Mouse (Mus musculus) stomach, embryonic 15.5 days (tissue): ENCODE measurements around the gene Wdr82. TPM values are rescaled to one million over a fixed set of nuclear protein-coding genes. Genes with fewer than 3 reads are reported as not detected.

ENCODE experiments used
- ATAC-seq: fragments of 200-750 bp; cut with Nextera tagmentation; 2 replicates; pipeline ENCODE4 v1.8.0; 2017; ENCODE audit warnings: low read depth, moderate number of reproducible peaks, moderate TSS enrichment; ENCODE audit not compliant: insufficient read depth, low FRiP score
- H3K27ac ChIP-seq: fragments of 300-500 bp; sonication (generic); 2 replicates; pipeline ENCODE4 v1.5.1; 2015; ENCODE audit warnings: mild to moderate bottlenecking, inconsistent platforms
- H3K27me3 ChIP-seq: fragments of 300-500 bp; sonication (generic); replicated peaks from 2 replicates; pipeline ENCODE4 v1.6.1; 2015; ENCODE audit warnings: inconsistent platforms
- H3K36me3 ChIP-seq: fragments of 300-500 bp; sonication (generic); 2 replicates; pipeline ENCODE4 v1.6.1; 2015; ENCODE audit warnings: inconsistent platforms
- H3K4me1 ChIP-seq: fragments of 300-500 bp; sonication (generic); 2 replicates; pipeline ENCODE4 v1.6.1; 2015; ENCODE audit warnings: inconsistent platforms
- H3K4me2 ChIP-seq: fragments of 300-500 bp; sonication (generic); 2 replicates; pipeline ENCODE4 v1.6.1; 2015; ENCODE audit warnings: mild to moderate bottlenecking, inconsistent platforms
- H3K4me3 ChIP-seq: fragments of 300-500 bp; sonication (generic); replicated peaks from 2 replicates; pipeline ENCODE4 v1.5.1; 2015; ENCODE audit warnings: inconsistent platforms
- H3K9ac ChIP-seq: fragments of 300-500 bp; sonication (generic); 2 replicates; pipeline ENCODE4 v1.6.1; 2015; ENCODE audit warnings: inconsistent platforms
- H3K9me3 ChIP-seq: fragments of 300-500 bp; sonication (generic); 2 replicates; pipeline ENCODE4 v1.6.1; 2016; ENCODE audit warnings: inconsistent platforms
- WGBS: fragments of 180-500 bp; shearing (Covaris S2); methylation state at CpG from one replicate; pipeline ENCODE4 v1.1.7; 2015; 5-methylcytosine and 5-hydroxymethylcytosine counted together
- polyA plus RNA-seq: library from polyadenylated mRNA; unstranded; fragments of >200 nt; fragmentation: Nextera tagmentation; extraction: Ambion mirVana; gene quantifications from 2 replicates; pipeline ENCODE4 v1.2.1, GENCODE M21; 2015

The Wdr82 gene
- polyA plus RNA-seq, 1 experiment from 2014 or later, result 20.4 TPM

- H3K27me3 ChIP-seq, result no peaks in the 10 kb centered on the region
- H3K9ac ChIP-seq, result peak within 1 kb of the TSS; percentile 51; the same call in 1 of the 2 replicates
- peak within 1 kb of the TSS; percentile 82 for H3K27ac ChIP-seq
- H3K4me2 ChIP-seq, result peak within 1 kb of the TSS; percentile 69
- H3K4me3 ChIP-seq, result peak within 1 kb of the TSS; percentile 71
- WGBS, result under 1% methylated on average over 61 of the region's 61 CpGs
- no peaks in the 10 kb centered on the region for H3K36me3 ChIP-seq
- H3K4me1 ChIP-seq, result peaks cover 33% of the 10 kb centered on the region
- peak; percentile 89 for ATAC-seq
- H3K9me3 ChIP-seq, result no peaks in the 10 kb centered on the region
Observed at GRCm38 (mm10) chr9:106202819-106203636, 32.3 kb downstream of the Wdr82 start, which contains the start of gene Twf2. TSS of gene Twf2 (plus strand) at chr9:106203108.

GRCm38 (mm10) chr9:106203990-106204851 is 33.5 kb downstream of the Wdr82 start:
- 68% methylated on average over 7 of the region's 7 CpGs for WGBS
- Histone ChIP-seq H3K36me3 (no peaks in the 10 kb centered on the region), H3K4me1 (peaks cover 26% of the 10 kb centered on the region), H3K27me3 (no peaks in the 10 kb centered on the region), H3K4me3 (peak overlapping the region; percentile 71), H3K4me2 (peak overlapping the region; percentile 69), H3K27ac (peak overlapping the region; percentile 82), H3K9ac (no peak overlapping the region), H3K9me3 (no peaks in the 10 kb centered on the region)
- no peak for ATAC-seq

- Histone ChIP-seq H3K4me1 (peaks cover 20% of the 10 kb centered on the region), H3K9me3 (no peaks in the 10 kb centered on the region), H3K27me3 (no peaks in the 10 kb centered on the region), H3K36me3 (no peaks in the 10 kb centered on the region), H3K4me2 (no peak overlapping the region), H3K9ac (no peak overlapping the region), H3K4me3 (no peak overlapping the region), H3K27ac (no peak overlapping the region)
- ATAC-seq, result no peak
- 68% methylated on average over 7 of the region's 7 CpGs for WGBS
Observed at GRCm38 (mm10) chr9:106205713-106206290, 35.1 kb downstream of the Wdr82 start.

DNA sequence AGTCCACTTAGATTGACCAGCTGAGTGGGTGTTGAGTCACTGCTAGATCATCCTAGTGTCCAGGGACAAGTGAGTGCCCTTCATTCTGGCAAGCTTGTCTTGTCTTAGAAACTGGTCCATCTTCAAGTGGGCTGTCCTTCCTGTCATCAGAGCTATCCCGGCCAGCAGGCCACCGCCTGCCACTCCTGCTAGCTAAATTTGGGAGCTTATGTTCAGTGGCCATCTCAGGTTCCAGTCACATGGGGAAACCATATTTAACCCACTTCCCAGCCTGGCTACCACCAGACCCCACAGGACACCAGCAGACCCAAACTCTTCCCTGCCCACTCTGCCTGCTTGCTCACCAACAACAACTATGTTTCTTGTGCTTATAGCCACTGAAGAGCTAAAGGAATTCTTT is 35.8 kb downstream of the Wdr82 start:
- no peaks in the 10 kb centered on the region for H3K27me3 ChIP-seq
- peaks cover 27% of the 10 kb centered on the region for H3K4me1 ChIP-seq
- no peaks in the 10 kb centered on the region for H3K36me3 ChIP-seq
- no peaks in the 10 kb centered on the region for H3K9me3 ChIP-seq
- H3K4me3 ChIP-seq, result no peak overlapping the region
- H3K27ac ChIP-seq, result no peak overlapping the region
- H3K4me2 ChIP-seq, result no peak overlapping the region
- no peak for ATAC-seq
- WGBS, result 81% methylated on average over 2 of the region's 2 CpGs
- H3K9ac ChIP-seq, result no peak overlapping the region

DNA sequence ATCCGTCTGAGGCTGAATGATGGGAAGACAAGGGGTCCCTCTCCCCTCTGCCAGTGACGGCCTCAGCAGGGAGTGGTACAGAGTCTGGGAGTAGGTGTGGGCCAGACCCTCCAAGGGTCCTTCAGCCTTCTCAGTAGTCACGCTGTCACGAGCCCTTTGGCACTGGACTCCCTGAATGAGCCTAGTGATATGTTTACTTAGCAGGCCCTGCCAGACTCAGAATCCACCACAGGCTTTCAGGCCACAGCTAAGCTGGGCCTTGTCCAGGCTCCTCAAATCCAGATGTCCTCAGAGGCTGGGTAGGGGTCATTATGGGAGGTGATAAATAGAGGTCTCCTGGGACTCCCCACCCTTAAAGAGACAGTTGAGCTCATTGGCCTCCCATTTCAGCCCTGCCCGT is 37.5 kb downstream of the Wdr82 start:
- no peak overlapping the region for H3K4me3 ChIP-seq
- no peaks in the 10 kb centered on the region for H3K36me3 ChIP-seq
- H3K4me1 ChIP-seq, result peaks cover 32% of the 10 kb centered on the region
- 77% methylated on average over 5 of the region's 5 CpGs for WGBS
- H3K9me3 ChIP-seq, result no peaks in the 10 kb centered on the region
- H3K4me2 ChIP-seq, result no peak overlapping the region
- no peak overlapping the region for H3K27ac ChIP-seq
- H3K27me3 ChIP-seq, result no peaks in the 10 kb centered on the region
- no peak overlapping the region for H3K9ac ChIP-seq
- no peak for ATAC-seq

DNA sequence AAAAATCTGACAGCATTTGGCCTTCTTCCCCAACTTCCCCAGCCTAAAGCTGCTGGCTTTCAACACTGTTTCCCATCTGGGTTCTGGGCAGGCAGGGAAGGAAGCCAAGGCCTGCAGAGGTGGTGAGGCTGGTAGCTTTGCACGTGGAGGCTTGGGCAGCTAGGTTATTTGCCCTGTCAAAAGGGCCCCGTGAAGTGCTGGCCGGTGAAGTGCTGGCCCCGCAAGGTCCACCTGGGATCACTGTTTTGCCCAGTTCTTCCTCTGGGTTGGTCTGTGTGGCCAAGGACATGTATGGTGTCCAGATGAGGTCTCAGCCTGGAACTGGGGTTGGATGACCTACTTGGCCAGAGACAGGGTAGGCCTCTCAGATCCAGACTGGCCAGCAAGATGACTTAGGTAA is 39.2 kb downstream of the Wdr82 start:
- no peak for ATAC-seq
- H3K4me1 ChIP-seq, result peaks cover 16% of the 10 kb centered on the region
- 92% methylated on average over 4 of the region's 4 CpGs for WGBS
- H3K4me2 ChIP-seq, result no peak overlapping the region
- no peaks in the 10 kb centered on the region for H3K27me3 ChIP-seq
- no peak overlapping the region for H3K27ac ChIP-seq
- no peak overlapping the region for H3K9ac ChIP-seq
- H3K4me3 ChIP-seq, result no peak overlapping the region
- no peaks in the 10 kb centered on the region for H3K9me3 ChIP-seq
- H3K36me3 ChIP-seq, result peaks cover 9% of the 10 kb centered on the region

GRCm38 (mm10) chr9:106210853-106211609 is 40.3 kb downstream of the Wdr82 start:
- Histone ChIP-seq H3K9ac (no peak overlapping the region), H3K4me3 (peak overlapping the region; percentile 26; the same call in 1 of the 2 replicates)
- WGBS, result 61% methylated on average over 9 of the region's 9 CpGs

GRCm38 (mm10) chr9:106211680-106212593 is 41.2 kb downstream of the Wdr82 start:
- H3K36me3 ChIP-seq, result peaks cover 11% of the 10 kb centered on the region
- peaks cover 16% of the 10 kb centered on the region for H3K4me1 ChIP-seq
- no peak overlapping the region; the same call in 1 of the 2 replicates for H3K9ac ChIP-seq
- H3K4me3 ChIP-seq, result peak overlapping the region; percentile 26
- peak overlapping the region; percentile 50 for H3K4me2 ChIP-seq
- H3K9me3 ChIP-seq, result no peaks in the 10 kb centered on the region
- 21% methylated on average over 37 of the region's 37 CpGs for WGBS
- ATAC-seq, result peak; percentile 70
- H3K27ac ChIP-seq, result peak overlapping the region; percentile 73
- H3K27me3 ChIP-seq, result no peaks in the 10 kb centered on the region

More at GRCm38 (mm10) chr9:106210853-106211609, 40.3 kb downstream of the Wdr82 start:
- peak overlapping the region; percentile 50 for H3K4me2 ChIP-seq
- peak; percentile 17; the same call in 1 of the 2 replicates for ATAC-seq
- no peaks in the 10 kb centered on the region for H3K27me3 ChIP-seq
- peaks cover 16% of the 10 kb centered on the region for H3K4me1 ChIP-seq
- H3K27ac ChIP-seq, result peak overlapping the region; percentile 73
- no peaks in the 10 kb centered on the region for H3K9me3 ChIP-seq
- peaks cover 11% of the 10 kb centered on the region for H3K36me3 ChIP-seq

GRCm38 (mm10) chr9:106212594-106212981 is 41.9 kb downstream of the Wdr82 start:
- no peak overlapping the region for H3K27ac ChIP-seq
- 74% methylated on average over 12 of the region's 12 CpGs for WGBS

GRCm38 (mm10) chr9:106215341-106216125 is 44.8 kb downstream of the Wdr82 start:
- no peak for ATAC-seq
- Histone ChIP-seq H3K9me3 (no peaks in the 10 kb centered on the region), H3K4me1 (peaks cover 16% of the 10 kb centered on the region), H3K27ac (no peak overlapping the region), H3K4me2 (no peak overlapping the region), H3K4me3 (no peak overlapping the region), H3K36me3 (peaks cover 11% of the 10 kb centered on the region), H3K27me3 (no peaks in the 10 kb centered on the region), H3K9ac (no peak overlapping the region)
- WGBS, result 87% methylated on average over 6 of the region's 6 CpGs

More at GRCm38 (mm10) chr9:106212594-106212981, 41.9 kb downstream of the Wdr82 start:
- Histone ChIP-seq H3K27me3 (no peaks in the 10 kb centered on the region), H3K4me1 (peaks cover 16% of the 10 kb centered on the region), H3K9me3 (no peaks in the 10 kb centered on the region), H3K4me2 (peak overlapping the region; percentile 50; the same call in 1 of the 2 replicates), H3K9ac (no peak overlapping the region), H3K36me3 (peaks cover 11% of the 10 kb centered on the region), H3K4me3 (no peak overlapping the region)
- ATAC-seq, result no peak
